Mouse (Mus musculus) myocyte (in vitro differentiated cells): ENCODE measurements around the gene 4933405L10Rik.

Experiments
- E2F4 ChIP-seq: IDR thresholded peaks from one replicate; pipeline ENCODE4 v1.6.1; 2011; ENCODE audit warnings: mild to moderate bottlenecking, control low read depth, moderate library complexity; ENCODE audit not compliant: insufficient read depth
- MAX ChIP-seq: IDR thresholded peaks from one replicate; pipeline ENCODE4 v1.6.1; 2011; ENCODE audit warnings: low read depth, mild to moderate bottlenecking, control low read depth
- POLR2A ChIP-seq: IDR thresholded peaks from one replicate; pipeline ENCODE4 v1.6.1; 2011; ENCODE audit warnings: low read depth, mild to moderate bottlenecking, control low read depth, moderate library complexity; ENCODE audit not compliant: insufficient read length
- POLR2AphosphoS2 ChIP-seq: IDR thresholded peaks from one replicate; pipeline ENCODE4 v1.6.1; 2011; ENCODE audit warnings: low read depth, control low read depth; ENCODE audit not compliant: insufficient read length
- USF1 ChIP-seq: IDR thresholded peaks from one replicate; pipeline ENCODE4 v1.6.1; 2011; ENCODE audit warnings: low read depth, mild to moderate bottlenecking, control low read depth, moderate library complexity

DNA sequence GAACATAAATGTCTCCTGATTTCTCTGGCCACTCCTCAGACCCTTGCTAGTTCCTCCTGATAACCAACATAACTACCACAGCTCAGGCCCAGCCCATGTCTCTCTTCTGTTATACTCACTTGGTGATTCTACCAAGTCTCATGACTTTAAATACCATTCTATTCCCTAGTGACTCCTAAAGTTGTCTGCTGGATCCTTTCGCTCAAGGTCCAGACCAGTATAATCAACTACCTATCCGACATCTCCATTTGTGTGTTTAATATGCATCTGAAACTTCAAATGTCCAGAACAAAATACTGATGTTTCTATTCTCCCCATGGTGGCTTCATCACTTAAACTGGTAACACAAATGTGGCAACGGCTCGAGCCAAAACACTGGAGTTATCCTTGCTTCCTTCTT lies 35.8 kb downstream of the 4933405L10Rik start:
- TF ChIP-seq E2F4 (no peak), POLR2A (no peak), MAX (no peak), USF1 (no peak), POLR2AphosphoS2 (no peak)
